Mouse (Mus musculus) heart, postnatal 0 days (tissue): ENCODE measurements at regions not wholly inside any gene's neighbourhood (a gene's known extent, or its start where the extent isn't known, plus 50 kb on each side); places are given as distances from the start of the nearest gene placed in this dataset.
"Not testable (repeated sequence)": the region's sequence is repeated elsewhere in the genome, so short reads cannot be mapped to it uniquely, and the experiment has no call there.

Experiments
- ATAC-seq: fragments of 200-750 bp; cut with Nextera tagmentation; 2 replicates; pipeline ENCODE4 v1.8.0; 2017; ENCODE audit warnings: low read depth, moderate number of reproducible peaks, moderate library complexity; ENCODE audit not compliant: insufficient read depth
- DNase-seq: peaks from one replicate; pipeline ENCODE4 v3.0.0-alpha.2; 2016; ENCODE audit warnings: low spot score
- H3K27ac ChIP-seq: fragments of 300-500 bp; sonication (generic); 2 replicates; pipeline ENCODE4 v1.5.1; 2014; ENCODE audit warnings: low read depth, mild to moderate bottlenecking
- H3K27me3 ChIP-seq: fragments of 300-500 bp; sonication (generic); 2 replicates; pipeline ENCODE4 v1.6.1; 2014; ENCODE audit warnings: low read length, mixed read lengths; ENCODE audit not compliant: control insufficient read depth, insufficient read depth
- H3K36me3 ChIP-seq: fragments of 300-500 bp; sonication (generic); replicated peaks from 2 replicates; pipeline ENCODE4 v1.6.1; 2014; ENCODE audit warnings: low read length, mixed read lengths; ENCODE audit not compliant: control insufficient read depth, insufficient read depth
- H3K4me1 ChIP-seq: fragments of 300-500 bp; sonication (generic); 2 replicates; pipeline ENCODE4 v1.6.1; 2014; ENCODE audit warnings: antibody characterized with exemption; ENCODE audit not compliant: control insufficient read depth, insufficient read depth
- H3K4me2 ChIP-seq: fragments of 300-500 bp; sonication (generic); 2 replicates; pipeline ENCODE4 v1.6.1; 2014; ENCODE audit warnings: low read depth, mild to moderate bottlenecking, low read length, moderate library complexity
- H3K4me3 ChIP-seq: fragments of 300-500 bp; sonication (generic); 2 replicates; pipeline ENCODE4 v1.5.1; 2014; ENCODE audit warnings: low read depth, low read length
- H3K9ac ChIP-seq: fragments of 300-500 bp; sonication (generic); replicated peaks from 2 replicates; pipeline ENCODE4 v1.6.1; 2014; ENCODE audit warnings: low read depth, low read length, mixed read lengths
- H3K9me3 ChIP-seq: fragments of 300-500 bp; sonication (generic); replicated peaks from 2 replicates; pipeline ENCODE4 v1.6.1; 2016; ENCODE audit warnings: low read length; ENCODE audit not compliant: control insufficient read depth
- CTCF ChIP-seq: IDR thresholded peaks from 2 replicates; pipeline ENCODE4 v1.5.1; 2016; ENCODE audit warnings: antibody characterized with exemption, control low read depth, low read depth
- EP300 ChIP-seq: IDR thresholded peaks from 2 replicates; pipeline ENCODE4 v1.6.1; 2016; ENCODE audit warnings: antibody characterized with exemption, low read depth
- WGBS: fragments of 180-500 bp; shearing (Covaris S2); extraction: QIAGEN DNeasy Blood & Tissue Kit; methylation state at CpG from one replicate; pipeline ENCODE4 v1.1.7; 2014; 5-methylcytosine and 5-hydroxymethylcytosine counted together

GRCm38 (mm10) chr3:8265783-8266182 is 1344.1 kb downstream of the Zfp704 start:
- Histone ChIP-seq H3K4me2 (no peak overlapping the region), H3K27me3 (no peaks in the 10 kb centered on the region), H3K4me1 (no peaks in the 10 kb centered on the region), H3K4me3 (no peak overlapping the region), H3K9me3 (no peaks in the 10 kb centered on the region), H3K27ac (no peak overlapping the region), H3K36me3 (no peaks in the 10 kb centered on the region), H3K9ac (no peak overlapping the region)
- no peak for TF ChIP-seq CTCF
- no peak for TF ChIP-seq EP300
- DNase-seq, result no peak
- 55% methylated on average over 3 of the region's 3 CpGs for WGBS
- no peak for ATAC-seq

GRCm38 (mm10) chr3:8264366-8265033 is 1345.4 kb downstream of the Zfp704 start:
- Histone ChIP-seq H3K36me3 (no peaks in the 10 kb centered on the region), H3K4me2 (no peak overlapping the region), H3K27ac (no peak overlapping the region), H3K9ac (no peak overlapping the region), H3K4me3 (no peak overlapping the region), H3K27me3 (no peaks in the 10 kb centered on the region), H3K4me1 (no peaks in the 10 kb centered on the region), H3K9me3 (no peaks in the 10 kb centered on the region)
- WGBS, result 71% methylated on average over 4 of the region's 4 CpGs
- no peak for DNase-seq
- TF ChIP-seq CTCF (no peak), EP300 (no peak)
- ATAC-seq, result no peak

- Histone ChIP-seq H3K27me3 (no peaks in the 10 kb centered on the region), H3K36me3 (no peaks in the 10 kb centered on the region), H3K9me3 (no peaks in the 10 kb centered on the region), H3K4me3 (no peak overlapping the region), H3K27ac (no peak overlapping the region), H3K4me1 (no peaks in the 10 kb centered on the region), H3K4me2 (no peak overlapping the region), H3K9ac (no peak overlapping the region)
- ATAC-seq (no peak), DNase-seq (peak; percentile 6)
- TF ChIP-seq CTCF (no peak), EP300 (no peak)
Observed at GRCm38 (mm10) chr3:8257293-8257692, 1352.6 kb downstream of the Zfp704 start.

GRCm38 (mm10) chr3:8252311-8252710 is 1357.6 kb downstream of the Zfp704 start:
- Histone ChIP-seq H3K9me3 (no peaks in the 10 kb centered on the region), H3K36me3 (no peaks in the 10 kb centered on the region), H3K4me2 (no peak overlapping the region), H3K4me1 (no peaks in the 10 kb centered on the region), H3K9ac (no peak overlapping the region), H3K4me3 (no peak overlapping the region), H3K27me3 (no peaks in the 10 kb centered on the region), H3K27ac (no peak overlapping the region)
- WGBS, result 69% methylated on average over 2 of the region's 2 CpGs
- ATAC-seq (no peak), DNase-seq (no peak)
- no peak for TF ChIP-seq EP300
- no peak for TF ChIP-seq CTCF

GRCm38 (mm10) chr3:8248911-8249310 is 1361.0 kb downstream of the Zfp704 start:
- DNase-seq, result no peak
- TF ChIP-seq CTCF (no peak), EP300 (no peak)
- no peak overlapping the region for H3K4me2 ChIP-seq
- no peaks in the 10 kb centered on the region for H3K9me3 ChIP-seq
- no peak overlapping the region for H3K27ac ChIP-seq
- H3K4me1 ChIP-seq, result no peaks in the 10 kb centered on the region
- ATAC-seq, result no peak
- H3K36me3 ChIP-seq, result no peaks in the 10 kb centered on the region
- H3K27me3 ChIP-seq, result no peaks in the 10 kb centered on the region
- no peak overlapping the region for H3K4me3 ChIP-seq
- H3K9ac ChIP-seq, result no peak overlapping the region
- 57% methylated on average over 1 of the region's 1 CpGs for WGBS

- ATAC-seq, H3K9ac ChIP-seq, H3K4me1 ChIP-seq, H3K9me3 ChIP-seq, DNase-seq, H3K4me3 ChIP-seq, H3K4me2 ChIP-seq, H3K27me3 ChIP-seq, H3K27ac ChIP-seq, H3K36me3 ChIP-seq: not testable (repeated sequence)
- WGBS, result 18% methylated on average over 1 of the region's 1 CpGs
Observed at GRCm38 (mm10) chr3:8245822-8246221, 1364.1 kb downstream of the Zfp704 start.

- not testable (repeated sequence) for H3K27ac ChIP-seq, H3K9ac ChIP-seq, H3K4me1 ChIP-seq, H3K4me3 ChIP-seq, H3K36me3 ChIP-seq, H3K4me2 ChIP-seq, H3K27me3 ChIP-seq, H3K9me3 ChIP-seq
- 57% methylated on average over 2 of the region's 2 CpGs for WGBS
- DNase-seq, result peak; percentile 79
- peak; percentile 85; the same call in 1 of the 2 replicates for ATAC-seq
Observed at GRCm38 (mm10) chr3:8245195-8245789, 1364.6 kb downstream of the Zfp704 start.

- H3K9ac ChIP-seq, H3K9me3 ChIP-seq, H3K4me3 ChIP-seq, ATAC-seq, H3K27ac ChIP-seq, H3K36me3 ChIP-seq, H3K27me3 ChIP-seq, H3K4me1 ChIP-seq, H3K4me2 ChIP-seq: not testable (repeated sequence)
- WGBS, result 85% methylated on average over 4 of the region's 4 CpGs
- peak; percentile 41 for DNase-seq
Observed at GRCm38 (mm10) chr3:8244526-8245194, 1365.2 kb downstream of the Zfp704 start.
